In the genomic region with DNA sequence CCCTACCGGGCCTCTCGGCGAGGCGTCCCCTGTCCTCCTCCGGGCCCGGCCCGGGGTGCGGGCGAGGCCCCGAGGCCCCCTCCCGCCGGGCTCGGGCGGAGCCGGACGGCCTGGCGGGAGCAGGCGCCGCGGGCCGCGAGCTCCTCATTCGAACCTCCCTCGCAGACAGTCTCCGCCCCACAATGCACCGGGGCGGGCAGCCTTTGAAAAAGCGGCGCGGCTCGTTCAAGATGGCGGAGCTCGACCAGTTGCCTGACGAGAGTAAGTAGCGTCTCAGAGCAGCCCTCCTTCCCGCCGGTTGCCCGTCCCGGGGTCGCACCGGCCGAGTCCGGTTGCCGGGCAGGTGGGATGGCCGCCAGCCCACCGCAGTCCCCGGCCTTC, we compare ENCODE assay signal across 8 mouse cellular contexts. TPM values are rescaled to one million over a fixed set of nuclear protein-coding genes. Genes with fewer than 3 reads are reported as not detected.
DNase-seq lines count a peak whose midpoint lies in the region; ATAC-seq and TF ChIP-seq lines count a peak whose summit lies in the region.

A gene (plus strand): TSS at position 14 of the 381 bp plus-strand sequence.

- no peak for TF ChIP-seq EP300 in liver, embryonic 14.5 days (IDR thresholded peaks at IDR 0.05; ENCODE audit: low read depth)
- no peak for TF ChIP-seq EP300 in stomach, postnatal 0 days (optimal IDR thresholded peaks at IDR 0.05)

- H3K4me1 ChIP-seq in brown adipose tissue, adult 24 weeks (ENCODE audit: control insufficient read depth, insufficient read depth, insufficient read length, low read length): no peaks in the 10 kb centered on the region
- peaks cover 15% of the 10 kb centered on the region for H3K4me1 ChIP-seq in heart, embryonic 15.5 days (replicated peaks)
- peaks cover 6 to 20% of the 10 kb centered on the region in 2 experiments; a peak in 3 of 4 replicates for H3K4me1 ChIP-seq in liver, embryonic 14.5 days (replicated peaks; ENCODE audit: control insufficient read depth in 2 of 2, insufficient read depth in 2 of 2, low read length in 1 of 2)
- H3K4me1 ChIP-seq in neural tube, embryonic 11.5 days (ENCODE audit: control insufficient read depth, insufficient read depth, low read length): peaks cover 12% of the 10 kb centered on the region
- peaks cover 6% of the 10 kb centered on the region; the same call in 1 of the 2 replicates for H3K4me1 ChIP-seq in stomach, postnatal 0 days (replicated peaks; ENCODE audit: control insufficient read depth, insufficient read depth)

- DNase-seq in CD4-positive, CD25-positive, alpha-beta regulatory T cell, adult 2 months (ENCODE audit: low read depth, low spot score): peak; percentile 93
- DNase-seq in fibroblast of lung, adult 2 months (ENCODE audit: low read depth): peak; percentile 63
- peak; percentile 92 to 94 for DNase-seq in kidney, postnatal 25 days
- peak; percentile 84 to 89 (median 86) for DNase-seq in liver, embryonic 14.5 days (ENCODE audit: low read depth in 3 of 3, low spot score in 3 of 3)
- DNase-seq in neural tube, embryonic 11.5 days (ENCODE audit: low spot score): peak; percentile 95
- DNase-seq in stomach, postnatal 0 days (ENCODE audit: low spot score): peak; percentile 95

- WGBS in heart, embryonic 15.5 days: 0% methylated on average over 46 of the region's 47 CpGs
- under 1% methylated on average over 45 of the region's 47 CpGs for WGBS in liver, embryonic 14.5 days (ENCODE audit: insufficient replicate concordance)
- WGBS in neural tube, embryonic 11.5 days: under 1% methylated on average over 40 of the region's 47 CpGs
- under 1% methylated on average over 25 of the region's 47 CpGs for WGBS in stomach, postnatal 0 days

- H3K27ac ChIP-seq in brown adipose tissue, adult 24 weeks (replicated peaks; ENCODE audit: low read depth, low read length): peak within 1 kb of the TSS; percentile 68
- peak within 1 kb of the TSS; percentile 92 for H3K27ac ChIP-seq in heart, embryonic 15.5 days
- H3K27ac ChIP-seq in liver, embryonic 14.5 days: peak within 1 kb of the TSS; percentile 63
- H3K27ac ChIP-seq in neural tube, embryonic 11.5 days (ENCODE audit: low read depth, low read length): peak within 1 kb of the TSS; percentile 93
- peak within 1 kb of the TSS; percentile 87 for H3K27ac ChIP-seq in stomach, postnatal 0 days (replicated peaks)

- no peaks in the 10 kb centered on the region for H3K9me3 ChIP-seq in heart, embryonic 15.5 days (replicated peaks)
- no peaks in the 10 kb centered on the region for H3K9me3 ChIP-seq in liver, embryonic 14.5 days (ENCODE audit: control insufficient read depth, low read length)
- H3K9me3 ChIP-seq in neural tube, embryonic 11.5 days (ENCODE audit: control insufficient read depth, low read length): no peaks in the 10 kb centered on the region
- no peaks in the 10 kb centered on the region for H3K9me3 ChIP-seq in stomach, postnatal 0 days (ENCODE audit: control insufficient read depth, low read length)

- peak within 1 kb of the TSS; percentile 88 for H3K9ac ChIP-seq in heart, embryonic 15.5 days
- peak within 1 kb of the TSS; percentile 91 for H3K9ac ChIP-seq in liver, embryonic 14.5 days (replicated peaks)
- H3K9ac ChIP-seq in neural tube, embryonic 11.5 days (ENCODE audit: low read length): peak within 1 kb of the TSS; percentile 99
- H3K9ac ChIP-seq in stomach, postnatal 0 days (ENCODE audit: low read length): peak within 1 kb of the TSS; percentile 91

- no peak for TF ChIP-seq CTCF in liver, embryonic 14.5 days (IDR thresholded peaks at IDR 0.05; ENCODE audit: low read depth)
- no peak for TF ChIP-seq CTCF in stomach, postnatal 0 days (IDR thresholded peaks at IDR 0.05; ENCODE audit: low read depth)

- peak within 1 kb of the TSS; percentile 77 for H3K4me2 ChIP-seq in heart, embryonic 15.5 days
- H3K4me2 ChIP-seq in liver, embryonic 14.5 days (ENCODE audit: low read depth): peak within 1 kb of the TSS; percentile 69
- H3K4me2 ChIP-seq in neural tube, embryonic 11.5 days (ENCODE audit: low read depth): peak within 1 kb of the TSS; percentile 88
- H3K4me2 ChIP-seq in stomach, postnatal 0 days (replicated peaks; ENCODE audit: low read depth): peak within 1 kb of the TSS; percentile 92

- H3K36me3 ChIP-seq in heart, embryonic 15.5 days: no peaks in the 10 kb centered on the region
- no peaks in the 10 kb centered on the region for H3K36me3 ChIP-seq in liver, embryonic 14.5 days (replicated peaks; ENCODE audit: control insufficient read depth, insufficient read depth, low read depth)
- H3K36me3 ChIP-seq in neural tube, embryonic 11.5 days (ENCODE audit: control insufficient read depth, insufficient read depth, low read length): peaks cover 2% of the 10 kb centered on the region; the same call in 1 of the 2 replicates
- no peaks in the 10 kb centered on the region for H3K36me3 ChIP-seq in stomach, postnatal 0 days (ENCODE audit: control insufficient read depth, insufficient read depth, low read length)

- peak within 1 kb of the TSS; percentile 81 for H3K4me3 ChIP-seq in brown adipose tissue, adult 24 weeks (ENCODE audit: insufficient read depth, low read depth, low read length)
- peak within 1 kb of the TSS; percentile 94 for H3K4me3 ChIP-seq in heart, embryonic 15.5 days
- peak within 1 kb of the TSS; percentile 88 to 92 for H3K4me3 ChIP-seq in liver, embryonic 14.5 days (ENCODE audit: insufficient read depth in 1 of 2, low read depth in 2 of 2, low read length in 2 of 2)
- peak within 1 kb of the TSS; percentile 98 for H3K4me3 ChIP-seq in neural tube, embryonic 11.5 days (ENCODE audit: low read depth, low read length)
- H3K4me3 ChIP-seq in stomach, postnatal 0 days (ENCODE audit: low read depth, low read length): peak within 1 kb of the TSS; percentile 99

- peak; percentile 87 for ATAC-seq in heart, embryonic 15.5 days (replicated peaks; ENCODE audit: insufficient number of reproducible peaks, insufficient read depth, low FRiP score, low read depth)
- ATAC-seq in liver, embryonic 14.5 days (ENCODE audit: insufficient read depth): peak; percentile 90
- peak; percentile 91 for ATAC-seq in neural tube, embryonic 11.5 days (ENCODE audit: insufficient read depth, low FRiP score, low TSS enrichment)
- ATAC-seq in stomach, postnatal 0 days (ENCODE audit: low FRiP score, low TSS enrichment): peak; percentile 91

- H3K27me3 ChIP-seq in heart, embryonic 15.5 days: no peaks in the 10 kb centered on the region
- H3K27me3 ChIP-seq in liver, embryonic 14.5 days (ENCODE audit: control insufficient read depth, insufficient read depth, low read length): no peaks in the 10 kb centered on the region
- no peaks in the 10 kb centered on the region for H3K27me3 ChIP-seq in neural tube, embryonic 11.5 days (ENCODE audit: control insufficient read depth, insufficient read depth, low read length)
- H3K27me3 ChIP-seq in stomach, postnatal 0 days (ENCODE audit: control insufficient read depth, insufficient read depth, low read length): no peaks in the 10 kb centered on the region

RNA-seq across cellular contexts. Expression of the gene that starts here (rescaled TPM):
- 3.4 and 5.9 TPM in 2 replicates for polyA plus RNA-seq in brown adipose tissue, adult 24 weeks (2012; ENCODE audit: insufficient read depth, insufficient read length, missing spikeins)
- polyA plus RNA-seq in heart, embryonic 15.5 days (2015; fragmentation: Nextera tagmentation; extraction: Ambion mirVana): 12.3 and 13.4 TPM in 2 replicates
- polyA plus RNA-seq in liver, embryonic 14.5 days (2012; rRNA removed): 5.4 and 5.8 TPM in 2 replicates
- polyA plus RNA-seq in liver, embryonic 14.5 days (2014; fragmentation: Nextera tagmentation; extraction: Ambion mirVana): 11.2 and 11.4 TPM in 2 replicates
- 21.3 and 22.2 TPM in 2 replicates for polyA plus RNA-seq in neural tube, embryonic 11.5 days (2014; fragmentation: Nextera tagmentation; extraction: Ambion mirVana)
- polyA plus RNA-seq in stomach, postnatal 0 days (2015; fragmentation: Nextera tagmentation; extraction: Ambion mirVana): 5.5 and 6.4 TPM in 2 replicates

Comparison
In these comparisons a context has a peak if more than half of its experiments do, and no peak if none do; other contexts are left out.
1. Peak in every context shown above with its lines: DNase-seq, ATAC-seq, H3K4me3 ChIP-seq and H3K27ac ChIP-seq.